Mouse (Mus musculus) hindbrain, embryonic 13.5 days (tissue): Measurements from ENCODE around the gene Gimap4. TPM values are rescaled to one million over a fixed set of nuclear protein-coding genes. Genes with fewer than 3 reads are reported as not detected.

Experiments used
- ATAC-seq: fragments of 200-750 bp; cut with Nextera tagmentation; 2 replicates; pipeline ENCODE4 v1.8.0; 2017; ENCODE audit warnings: moderate TSS enrichment; ENCODE audit not compliant: low FRiP score
- H3K27ac ChIP-seq: fragments of 300-500 bp; sonication (generic); 2 replicates; pipeline ENCODE4 v1.5.1; 2015; ENCODE audit warnings: inconsistent platforms, mild to moderate bottlenecking, moderate library complexity
- H3K27me3 ChIP-seq: fragments of 300-500 bp; sonication (generic); 2 replicates; pipeline ENCODE4 v1.6.1; 2015; ENCODE audit warnings: mild to moderate bottlenecking, inconsistent platforms
- H3K36me3 ChIP-seq: fragments of 300-500 bp; sonication (generic); 2 replicates; pipeline ENCODE4 v1.6.1; 2015; ENCODE audit warnings: mild to moderate bottlenecking, inconsistent platforms
- H3K4me1 ChIP-seq: fragments of 300-500 bp; sonication (generic); replicated peaks from 2 replicates; pipeline ENCODE4 v1.6.1; 2015; ENCODE audit warnings: inconsistent platforms
- H3K4me2 ChIP-seq: fragments of 300-500 bp; sonication (generic); 2 replicates; pipeline ENCODE4 v1.6.1; 2015; ENCODE audit warnings: inconsistent platforms, mild to moderate bottlenecking, moderate library complexity
- H3K4me3 ChIP-seq: fragments of 300-500 bp; sonication (generic); 2 replicates; pipeline ENCODE4 v1.5.1; 2015; ENCODE audit warnings: mild to moderate bottlenecking, inconsistent platforms
- H3K9ac ChIP-seq: fragments of 300-500 bp; sonication (generic); 2 replicates; pipeline ENCODE4 v1.6.1; 2015; ENCODE audit warnings: mild to moderate bottlenecking, inconsistent platforms
- H3K9me3 ChIP-seq: fragments of 300-500 bp; sonication (generic); 2 replicates; pipeline ENCODE4 v1.6.1; 2016; ENCODE audit warnings: inconsistent platforms
- WGBS: fragments of 180-500 bp; shearing (Covaris S2); methylation state at CpG from one replicate; pipeline ENCODE4 v1.1.7; 2015; 5-methylcytosine and 5-hydroxymethylcytosine counted together
- polyA plus RNA-seq: library from polyadenylated mRNA; unstranded; fragments of >200 nt; fragmentation: Nextera tagmentation; extraction: Ambion mirVana; gene quantifications from 2 replicates; pipeline ENCODE4 v1.2.1, GENCODE M21; 2015

Gimap4 gene
- polyA plus RNA-seq, 1 experiment from 2014 or later = 2.2 TPM

DNA sequence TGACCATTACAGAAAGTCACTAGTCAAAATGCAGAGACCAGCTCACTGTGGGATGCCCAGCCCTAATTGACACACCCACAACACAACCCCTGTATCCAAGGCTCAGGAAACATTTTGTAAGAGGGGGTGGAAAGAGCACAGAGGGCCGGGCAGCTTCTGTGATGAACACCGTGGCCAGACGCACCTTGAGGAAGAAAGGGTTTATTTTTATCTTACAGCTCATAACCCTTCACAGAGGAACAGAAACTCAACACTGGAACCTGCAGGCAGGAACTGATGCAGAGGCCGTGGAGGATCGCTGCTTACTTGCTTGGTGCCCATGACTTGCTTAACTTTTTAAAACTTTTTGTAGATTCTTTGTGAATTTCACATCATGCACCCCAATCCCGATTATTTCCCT is 8.6 kb downstream of the Gimap4 start:
- no peak overlapping the region for H3K4me2 ChIP-seq
- H3K27me3 ChIP-seq = no peaks in the 10 kb centered on the region
- no peak overlapping the region for H3K4me3 ChIP-seq
- H3K9ac ChIP-seq = no peak overlapping the region
- no peak for ATAC-seq
- no peaks in the 10 kb centered on the region for H3K9me3 ChIP-seq
- no peak overlapping the region for H3K27ac ChIP-seq
- no peaks in the 10 kb centered on the region for H3K36me3 ChIP-seq
- 89% methylated on average over 6 of the region's 6 CpGs for WGBS
- no peaks in the 10 kb centered on the region for H3K4me1 ChIP-seq

DNA sequence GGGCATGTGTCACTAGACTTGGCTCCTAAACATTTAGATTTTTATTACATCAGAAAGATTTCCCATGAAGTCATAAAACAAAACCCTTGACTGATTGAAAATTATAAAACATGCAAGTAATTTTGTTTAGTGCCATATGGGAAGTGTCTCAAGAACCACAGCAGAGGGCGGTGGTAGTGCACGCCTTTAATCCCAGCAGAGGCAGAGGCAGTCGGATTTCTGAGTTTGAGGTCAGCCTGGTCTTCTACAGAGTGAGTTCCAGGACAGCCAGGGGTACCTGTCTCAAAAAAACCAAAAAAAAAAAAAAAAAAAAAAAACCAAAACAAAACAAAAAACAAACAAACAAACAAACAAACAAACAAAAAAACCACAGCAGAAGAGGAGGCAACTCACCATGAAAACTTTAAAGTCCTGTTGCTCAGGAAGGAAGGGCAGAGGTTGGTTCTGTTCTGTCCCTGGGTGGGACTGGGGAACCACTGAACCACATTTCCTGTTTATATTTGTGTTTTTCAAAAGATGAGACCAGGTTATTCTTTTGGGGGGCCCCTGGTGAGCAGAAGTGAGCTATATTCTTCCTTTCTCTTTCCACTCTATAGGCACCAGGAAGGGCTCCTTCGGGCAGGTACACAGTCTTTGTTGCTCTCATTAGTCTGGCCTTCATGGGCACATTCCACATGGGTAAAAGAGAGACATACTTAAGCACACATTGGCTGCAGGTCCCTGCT is 12.6 kb downstream of the Gimap4 start:
- Histone ChIP-seq H3K4me1 (no peaks in the 10 kb centered on the region), H3K9ac (no peak overlapping the region), H3K4me3 (no peak overlapping the region), H3K27me3 (no peaks in the 10 kb centered on the region), H3K27ac (no peak overlapping the region), H3K9me3 (no peaks in the 10 kb centered on the region), H3K4me2 (no peak overlapping the region), H3K36me3 (no peaks in the 10 kb centered on the region)
- no peak for ATAC-seq
- 86% methylated on average over 4 of the region's 4 CpGs for WGBS

DNA sequence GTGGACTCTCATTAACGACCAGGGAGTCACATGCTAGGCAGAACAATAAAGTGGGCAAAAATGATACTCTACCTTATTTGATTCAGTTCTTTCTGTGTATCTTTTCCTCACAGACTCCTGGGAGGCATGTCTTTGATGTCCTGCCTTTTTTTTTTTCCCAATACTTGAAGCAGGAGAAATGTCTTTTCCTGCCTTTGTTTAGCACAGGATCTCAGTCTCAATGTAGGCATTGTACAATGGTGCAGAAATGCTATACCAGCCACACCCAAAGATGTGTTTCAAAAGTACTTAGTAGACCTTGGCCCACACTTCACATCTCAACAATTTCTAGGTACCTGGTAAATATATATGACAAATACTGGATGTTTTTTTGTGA is 13.2 kb downstream of the Gimap4 start:
- H3K4me3 ChIP-seq = no peak overlapping the region
- H3K4me2 ChIP-seq = no peak overlapping the region
- no peaks in the 10 kb centered on the region for H3K9me3 ChIP-seq
- 61% methylated on average over 1 of the region's 1 CpGs for WGBS
- H3K36me3 ChIP-seq = no peaks in the 10 kb centered on the region
- H3K9ac ChIP-seq = no peak overlapping the region
- no peaks in the 10 kb centered on the region for H3K4me1 ChIP-seq
- no peak for ATAC-seq
- H3K27ac ChIP-seq = no peak overlapping the region
- H3K27me3 ChIP-seq = no peaks in the 10 kb centered on the region

GRCm38 (mm10) chr6:48698066-48698856 is 13.9 kb downstream of the Gimap4 start:
- 86% methylated on average over 7 of the region's 7 CpGs for WGBS
- no peaks in the 10 kb centered on the region for H3K4me1 ChIP-seq
- no peaks in the 10 kb centered on the region for H3K36me3 ChIP-seq
- no peak for ATAC-seq
- no peaks in the 10 kb centered on the region for H3K9me3 ChIP-seq
- H3K4me2 ChIP-seq = no peak overlapping the region
- H3K27ac ChIP-seq = no peak overlapping the region
- H3K27me3 ChIP-seq = no peaks in the 10 kb centered on the region
- H3K4me3 ChIP-seq = no peak overlapping the region
- no peak overlapping the region for H3K9ac ChIP-seq

- no peak for ATAC-seq
- no peaks in the 10 kb centered on the region for H3K4me1 ChIP-seq
- no peaks in the 10 kb centered on the region for H3K36me3 ChIP-seq
- no peaks in the 10 kb centered on the region for H3K27me3 ChIP-seq
- H3K9ac ChIP-seq = no peak overlapping the region
- no peak overlapping the region for H3K27ac ChIP-seq
- H3K9me3 ChIP-seq = no peaks in the 10 kb centered on the region
- H3K4me3 ChIP-seq = no peak overlapping the region
- no peak overlapping the region for H3K4me2 ChIP-seq
- 87% methylated on average over 3 of the region's 3 CpGs for WGBS
Observed at GRCm38 (mm10) chr6:48698888-48699287, 14.5 kb downstream of the Gimap4 start.

DNA sequence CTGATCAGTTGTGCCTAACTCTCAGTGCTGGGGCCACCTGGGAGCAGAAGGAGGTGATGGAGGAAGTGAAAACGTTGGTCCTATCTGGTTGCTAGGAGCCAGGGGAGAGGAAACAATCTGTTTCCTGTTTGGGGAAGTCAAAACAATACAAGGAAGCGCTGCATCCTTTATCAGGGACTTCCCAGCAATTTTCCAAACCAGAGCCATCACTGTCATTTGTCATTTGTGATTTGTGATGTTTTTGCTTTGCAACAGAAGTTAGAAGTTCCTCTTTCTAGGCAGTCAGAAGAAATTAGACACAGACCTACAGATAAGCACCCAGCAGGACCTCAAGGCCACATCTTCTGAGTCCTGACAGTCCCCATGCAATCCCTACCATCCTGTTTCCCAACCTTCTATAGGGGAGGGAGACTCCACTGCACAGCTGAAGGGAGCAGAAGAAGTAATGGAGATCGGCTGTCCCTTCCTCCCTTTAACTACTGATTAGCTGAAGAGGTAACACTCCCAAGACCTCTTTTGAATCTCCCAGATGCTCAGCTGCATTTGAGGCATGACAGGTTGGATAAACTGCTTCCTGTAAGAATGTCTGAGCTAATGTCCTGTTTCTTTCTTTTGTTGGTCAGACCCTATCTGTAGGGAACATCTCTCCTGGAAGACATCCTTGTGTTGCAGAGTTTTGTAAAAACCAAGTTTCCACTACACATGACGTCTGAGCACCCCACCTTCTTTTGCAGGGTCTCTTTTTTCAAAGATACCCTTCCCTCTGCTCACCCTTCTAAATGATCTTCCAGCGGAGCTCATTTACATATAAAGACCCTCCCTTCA is 16.1 kb downstream of the Gimap4 start:
- no peak for ATAC-seq
- no peaks in the 10 kb centered on the region for H3K36me3 ChIP-seq
- no peak overlapping the region for H3K27ac ChIP-seq

GRCm38 (mm10) chr6:48702146-48702545 is 17.8 kb downstream of the Gimap4 start:
- no peak for ATAC-seq
- H3K27me3 ChIP-seq = no peaks in the 10 kb centered on the region
- no peak overlapping the region for H3K9ac ChIP-seq
- no peaks in the 10 kb centered on the region for H3K4me1 ChIP-seq
- WGBS = 87% methylated on average over 7 of the region's 7 CpGs
- no peak overlapping the region for H3K4me3 ChIP-seq
- H3K36me3 ChIP-seq = no peaks in the 10 kb centered on the region
- H3K9me3 ChIP-seq = no peaks in the 10 kb centered on the region
- no peak overlapping the region for H3K4me2 ChIP-seq
- H3K27ac ChIP-seq = no peak overlapping the region

More for the DNA sequence above, 16.1 kb downstream of the Gimap4 start:
- Histone ChIP-seq H3K4me2 (no peak overlapping the region), H3K4me1 (no peaks in the 10 kb centered on the region), H3K9ac (no peak overlapping the region), H3K27me3 (no peaks in the 10 kb centered on the region), H3K4me3 (no peak overlapping the region), H3K9me3 (no peaks in the 10 kb centered on the region)
- 63% methylated on average over 5 of the region's 5 CpGs for WGBS

GRCm38 (mm10) chr6:48702601-48703000 is 18.3 kb downstream of the Gimap4 start:
- no peak for ATAC-seq
- Histone ChIP-seq H3K4me3 (no peak overlapping the region), H3K9ac (no peak overlapping the region), H3K4me1 (no peaks in the 10 kb centered on the region), H3K4me2 (no peak overlapping the region), H3K27ac (no peak overlapping the region), H3K36me3 (no peaks in the 10 kb centered on the region), H3K9me3 (no peaks in the 10 kb centered on the region), H3K27me3 (no peaks in the 10 kb centered on the region)
- 77% methylated on average over 5 of the region's 5 CpGs for WGBS

DNA sequence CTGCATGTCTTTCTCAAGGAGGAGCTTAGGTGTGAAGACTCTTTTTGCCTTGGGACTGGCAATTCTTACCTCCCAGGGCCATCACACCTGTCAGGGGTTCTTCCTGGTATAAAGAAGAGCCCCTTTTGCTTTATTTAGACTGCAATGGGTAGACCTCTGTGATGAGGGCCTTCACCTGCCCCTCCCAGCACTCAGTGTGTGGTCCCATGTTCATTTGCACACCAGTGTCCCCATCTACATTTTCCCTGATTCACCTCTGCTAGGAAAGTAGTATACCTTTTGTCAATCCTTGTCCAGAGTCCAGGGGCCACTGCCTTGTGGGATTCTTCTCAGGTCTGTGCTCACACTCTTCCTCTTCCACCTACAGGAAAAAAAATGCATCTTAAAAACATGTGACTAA is 19.8 kb downstream of the Gimap4 start:
- no peak for ATAC-seq
- H3K4me2 ChIP-seq = no peak overlapping the region
- no peak overlapping the region for H3K9ac ChIP-seq

DNA sequence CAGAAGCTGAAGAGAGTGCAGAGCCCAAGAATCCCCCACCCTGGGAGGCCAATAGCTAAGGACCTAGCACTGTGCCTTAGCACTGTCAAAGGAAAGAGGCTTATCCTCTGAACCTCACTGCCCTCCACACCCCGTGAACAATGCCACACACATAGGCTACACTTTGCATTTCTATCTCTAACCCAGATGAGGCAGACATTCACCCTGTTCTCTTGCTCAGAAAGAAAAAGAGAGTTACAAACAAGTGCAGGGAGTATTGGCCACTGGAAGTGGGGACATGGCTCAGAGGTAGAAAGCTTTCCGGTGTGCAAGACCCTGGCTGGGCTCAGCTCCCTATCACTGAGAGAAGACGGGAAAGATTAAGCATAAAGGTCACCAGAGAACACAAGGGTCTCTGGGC is 21.8 kb downstream of the Gimap4 start:
- Histone ChIP-seq H3K36me3 (no peaks in the 10 kb centered on the region), H3K27ac (no peak overlapping the region), H3K27me3 (no peaks in the 10 kb centered on the region), H3K9ac (no peak overlapping the region), H3K4me2 (no peak overlapping the region), H3K4me3 (no peak overlapping the region), H3K4me1 (no peaks in the 10 kb centered on the region), H3K9me3 (no peaks in the 10 kb centered on the region)
- no peak for ATAC-seq
- 55% methylated on average over 3 of the region's 3 CpGs for WGBS

More for the DNA sequence above, 19.8 kb downstream of the Gimap4 start:
- Histone ChIP-seq H3K9me3 (no peaks in the 10 kb centered on the region), H3K27ac (no peak overlapping the region), H3K4me3 (no peak overlapping the region), H3K4me1 (no peaks in the 10 kb centered on the region), H3K36me3 (no peaks in the 10 kb centered on the region), H3K27me3 (no peaks in the 10 kb centered on the region)

GRCm38 (mm10) chr6:48718455-48718854 is 34.1 kb downstream of the Gimap4 start, which contains the start of the genes Gm28053 and Gimap7:
Gene Gm28053 (plus strand): TSS chr6:48718607.
Gene Gimap7 (plus strand): TSS chr6:48718621.
- H3K4me2 ChIP-seq = no peak within 1 kb of the TSS
- no peak within 1 kb of the TSS for H3K27ac ChIP-seq
- H3K4me1 ChIP-seq = no peaks in the 10 kb centered on the region
- no peaks in the 10 kb centered on the region for H3K36me3 ChIP-seq
- 50% methylated on average over 2 of the region's 2 CpGs for WGBS
- H3K27me3 ChIP-seq = no peaks in the 10 kb centered on the region
- no peak for ATAC-seq
- no peak within 1 kb of the TSS for H3K4me3 ChIP-seq
- H3K9me3 ChIP-seq = no peaks in the 10 kb centered on the region
- H3K9ac ChIP-seq = no peak within 1 kb of the TSS

DNA sequence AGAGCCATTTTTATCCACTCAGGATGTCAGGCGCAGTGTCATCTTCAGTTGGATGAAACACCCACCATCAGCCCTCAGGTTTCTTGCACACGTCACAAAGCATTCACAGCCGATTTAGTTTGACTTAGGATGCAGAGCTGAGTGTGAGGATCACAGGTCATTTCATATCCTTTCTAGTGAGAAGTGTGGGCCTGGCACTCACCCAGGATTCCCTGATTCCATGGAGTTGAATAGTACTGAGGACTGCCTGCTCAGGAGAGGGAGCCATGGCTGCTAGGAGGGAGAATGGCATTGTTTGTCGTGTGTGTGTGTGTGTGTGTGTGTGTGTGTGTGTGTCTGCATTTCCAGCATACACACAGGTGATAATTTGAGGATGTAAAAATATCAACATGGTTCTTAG is 36.0 kb downstream of the Gimap4 start:
- Histone ChIP-seq H3K4me2 (no peak overlapping the region), H3K4me1 (no peaks in the 10 kb centered on the region), H3K4me3 (no peak overlapping the region), H3K27ac (no peak overlapping the region), H3K27me3 (no peaks in the 10 kb centered on the region), H3K36me3 (no peaks in the 10 kb centered on the region), H3K9ac (no peak overlapping the region), H3K9me3 (no peaks in the 10 kb centered on the region)
- 81% methylated on average over 4 of the region's 4 CpGs for WGBS
- ATAC-seq = no peak
